Mouse (Mus musculus): ENCODE measurements around the gene Btrc. TPM values are rescaled to one million over a fixed set of nuclear protein-coding genes. Genes with fewer than 3 reads are reported as not detected.
"Not testable (repeated sequence)": the region's sequence is repeated elsewhere in the genome, so short reads cannot be mapped to it uniquely, and the experiment has no call there.

The Btrc gene
- polyA plus RNA-seq, 1 experiment, result 11.9 TPM

GRCm38 (mm10) chr19:45360486-45360885, 3.0 kb upstream of the Btrc start:
- H3K27me3 ChIP-seq (ENCODE audit: control insufficient read depth, insufficient read depth, insufficient read length), result no peaks in the 10 kb centered on the region
- no peaks in the 10 kb centered on the region for H3K79me3 ChIP-seq (ENCODE audit: low read depth)
- no peak overlapping the region for H3K4me3 ChIP-seq (ENCODE audit: insufficient read depth, poor library complexity, severe bottlenecking)
- H3K36me3 ChIP-seq (ENCODE audit: control insufficient read depth, insufficient read depth), result no peaks in the 10 kb centered on the region
- peaks cover 17% of the 10 kb centered on the region for H3K79me2 ChIP-seq (ENCODE audit: control insufficient read depth, insufficient read depth)
- no peak overlapping the region for H3ac ChIP-seq (ENCODE audit: control insufficient read depth, insufficient read length, low read depth)
- no peak for TF ChIP-seq MYOD1 (IDR thresholded peaks at IDR 0.05; ENCODE audit: control insufficient read depth, insufficient read length, low read depth)
- no peak for TF ChIP-seq CEBPB (IDR thresholded peaks at IDR 0.05; ENCODE audit: low read depth)
- TF ChIP-seq MYOG (IDR thresholded peaks at IDR 0.05; ENCODE audit: control insufficient read depth, extremely low read depth, insufficient read length), result no peak

DNA sequence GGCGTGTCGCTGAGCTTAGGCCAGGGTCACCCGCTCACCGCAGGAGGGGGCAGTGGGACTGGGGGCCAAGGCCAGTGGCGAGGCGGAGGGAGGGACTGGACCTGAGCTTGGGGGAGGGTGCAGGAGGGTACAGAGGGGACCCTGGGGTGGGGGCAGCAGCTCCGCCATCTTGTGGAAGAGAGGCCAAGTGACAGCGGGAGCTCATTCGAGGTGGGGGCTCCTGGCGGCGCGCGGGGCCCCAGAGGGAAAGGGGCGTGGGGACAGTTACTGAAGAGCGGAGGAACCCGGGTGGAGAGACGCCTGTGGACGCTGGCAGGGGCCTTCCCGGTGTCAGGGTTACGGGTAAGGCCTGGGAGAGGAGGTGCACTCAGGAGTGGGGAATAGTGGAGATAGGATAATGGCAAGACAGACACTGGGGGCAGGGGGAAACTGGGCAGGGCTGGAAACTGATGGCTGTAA, 428 bp downstream of the Btrc start:
- TF ChIP-seq MYOD1 (IDR thresholded peaks at IDR 0.05; ENCODE audit: control insufficient read depth, insufficient read length, low read depth) (no peak), FOSL1 (IDR thresholded peaks at IDR 0.05; ENCODE audit: insufficient read depth, low read length, poor library complexity, severe bottlenecking) (no peak), USF1 (IDR thresholded peaks at IDR 0.05; ENCODE audit: low read depth) (no peak), MAX (IDR thresholded peaks at IDR 0.05) (no peak)
- Histone ChIP-seq H3ac (ENCODE audit: control insufficient read depth, insufficient read length, low read depth) (peak overlapping the region; percentile 77), H3K79me3 (ENCODE audit: low read depth) (no peaks in the 10 kb centered on the region), H3K36me3 (ENCODE audit: control insufficient read depth, insufficient read depth) (no peaks in the 10 kb centered on the region), H3K27me3 (ENCODE audit: control insufficient read depth, insufficient read depth, insufficient read length) (no peaks in the 10 kb centered on the region), H3K4me3 (ENCODE audit: insufficient read depth, poor library complexity, severe bottlenecking) (peak overlapping the region; percentile 89), H3K79me2 (ENCODE audit: control insufficient read depth, insufficient read depth) (peaks cover 24% of the 10 kb centered on the region)

DNA sequence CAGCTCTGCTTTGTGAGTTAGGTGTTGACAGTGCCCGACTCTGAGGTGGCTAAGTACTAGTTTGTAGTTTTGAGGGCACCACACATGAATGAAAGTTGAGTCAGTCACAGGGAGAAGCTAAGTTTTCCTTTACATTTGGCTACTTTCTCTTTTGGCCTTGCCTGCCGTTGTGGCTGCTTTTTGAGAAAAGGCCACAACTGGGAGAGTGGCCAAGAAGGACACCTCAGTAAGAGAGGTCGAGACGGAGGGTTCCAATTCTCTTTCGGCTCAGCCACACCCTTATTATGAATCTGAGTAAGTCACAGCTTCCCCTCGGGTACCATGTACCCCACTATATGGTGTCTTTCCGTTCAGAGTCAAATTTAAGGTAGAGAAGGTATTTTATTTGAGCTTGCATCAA, 3.1 kb downstream of the Btrc start:
- H3K79me3 ChIP-seq (ENCODE audit: low read depth), result peaks cover 2% of the 10 kb centered on the region
- H3K4me3 ChIP-seq (ENCODE audit: insufficient read depth, poor library complexity, severe bottlenecking), result no peak overlapping the region
- no peak overlapping the region for H3ac ChIP-seq (ENCODE audit: control insufficient read depth, insufficient read length, low read depth)
- no peak for TF ChIP-seq USF1 (IDR thresholded peaks at IDR 0.05; ENCODE audit: low read depth)
- TF ChIP-seq FOSL1 (IDR thresholded peaks at IDR 0.05; ENCODE audit: insufficient read depth, low read length, poor library complexity, severe bottlenecking), result no peak
- no peak for TF ChIP-seq CEBPB (IDR thresholded peaks at IDR 0.05; ENCODE audit: low read depth)
- TF ChIP-seq CTCF (IDR thresholded peaks at IDR 0.05; ENCODE audit: control insufficient read depth, insufficient read depth, insufficient read length), result no peak
- H3K79me2 ChIP-seq (ENCODE audit: control insufficient read depth, insufficient read depth), result peaks cover 24% of the 10 kb centered on the region
- no peaks in the 10 kb centered on the region for H3K27me3 ChIP-seq (ENCODE audit: control insufficient read depth, insufficient read depth, insufficient read length)
- H3K36me3 ChIP-seq (ENCODE audit: control insufficient read depth, insufficient read depth), result no peaks in the 10 kb centered on the region

DNA sequence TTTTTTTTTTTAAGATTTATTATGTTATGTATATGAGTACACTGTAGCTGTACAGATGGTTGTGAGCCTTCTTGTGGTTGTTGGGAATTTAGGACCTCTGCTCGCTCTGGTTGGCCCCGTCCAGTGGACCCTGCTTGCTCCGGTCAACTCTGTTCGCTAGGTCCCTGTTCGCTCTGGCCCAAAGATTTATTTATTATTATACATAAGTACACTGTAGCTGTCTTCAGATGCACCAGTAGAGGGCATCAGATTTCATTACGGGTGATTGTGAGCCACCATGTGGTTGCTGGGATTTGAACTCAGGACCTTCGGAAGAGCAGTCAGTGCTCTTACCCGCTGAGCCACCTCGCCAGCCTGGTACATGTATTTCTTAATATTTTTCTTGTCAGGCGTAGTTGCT, 21.3 kb downstream of the Btrc start:
- not testable (repeated sequence) for H3ac ChIP-seq (ENCODE audit: control insufficient read depth, insufficient read length, low read depth)

DNA sequence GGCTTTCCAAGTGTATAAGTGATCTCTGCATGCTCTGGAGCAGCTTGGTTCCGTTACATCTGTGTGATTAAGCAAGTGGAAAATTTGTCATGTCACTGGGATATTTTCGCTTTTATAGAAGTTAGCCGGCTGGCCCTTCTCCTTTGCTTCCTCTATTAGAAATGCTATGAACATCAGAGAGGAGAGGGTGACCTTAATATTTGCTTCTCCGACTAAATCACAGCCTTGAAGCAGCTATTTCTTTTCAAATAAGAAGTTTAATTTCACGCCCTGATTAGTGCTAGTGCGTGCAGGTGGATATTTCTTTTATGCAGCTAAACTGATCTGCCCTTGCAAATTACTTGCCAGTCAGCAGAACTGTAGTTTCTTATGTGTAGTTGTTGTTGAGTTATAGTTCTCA, 25.0 kb downstream of the Btrc start:
- TF ChIP-seq CTCF (IDR thresholded peaks at IDR 0.05; ENCODE audit: control insufficient read depth, insufficient read depth, insufficient read length) (no peak), FOSL1 (IDR thresholded peaks at IDR 0.05; ENCODE audit: insufficient read depth, low read length, poor library complexity, severe bottlenecking) (no peak), MYOG (IDR thresholded peaks at IDR 0.05; ENCODE audit: control insufficient read depth, extremely low read depth, insufficient read length) (no peak), USF1 (IDR thresholded peaks at IDR 0.05; ENCODE audit: low read depth) (no peak), CEBPB (IDR thresholded peaks at IDR 0.05; ENCODE audit: low read depth) (no peak), MYOD1 (IDR thresholded peaks at IDR 0.05; ENCODE audit: control insufficient read depth, insufficient read length, low read depth) (no peak), MAX (IDR thresholded peaks at IDR 0.05) (no peak)
- H3K79me2 ChIP-seq (ENCODE audit: control insufficient read depth, insufficient read depth), result no peaks in the 10 kb centered on the region
- H3ac ChIP-seq (ENCODE audit: control insufficient read depth, insufficient read length, low read depth), result no peak overlapping the region
- no peaks in the 10 kb centered on the region for H3K27me3 ChIP-seq (ENCODE audit: control insufficient read depth, insufficient read depth, insufficient read length)
- H3K79me3 ChIP-seq (ENCODE audit: low read depth), result no peaks in the 10 kb centered on the region
- no peak overlapping the region for H3K4me3 ChIP-seq (ENCODE audit: insufficient read depth, poor library complexity, severe bottlenecking)
- no peaks in the 10 kb centered on the region for H3K36me3 ChIP-seq (ENCODE audit: control insufficient read depth, insufficient read depth)

More for the DNA sequence above, 21.3 kb downstream of the Btrc start:
- H3K36me3 ChIP-seq (ENCODE audit: control insufficient read depth, insufficient read depth); H3K79me2 ChIP-seq (ENCODE audit: control insufficient read depth, insufficient read depth); H3K4me3 ChIP-seq (ENCODE audit: insufficient read depth, poor library complexity, severe bottlenecking); H3K27me3 ChIP-seq (ENCODE audit: control insufficient read depth, insufficient read depth, insufficient read length); H3K79me3 ChIP-seq (ENCODE audit: low read depth): not testable (repeated sequence)

DNA sequence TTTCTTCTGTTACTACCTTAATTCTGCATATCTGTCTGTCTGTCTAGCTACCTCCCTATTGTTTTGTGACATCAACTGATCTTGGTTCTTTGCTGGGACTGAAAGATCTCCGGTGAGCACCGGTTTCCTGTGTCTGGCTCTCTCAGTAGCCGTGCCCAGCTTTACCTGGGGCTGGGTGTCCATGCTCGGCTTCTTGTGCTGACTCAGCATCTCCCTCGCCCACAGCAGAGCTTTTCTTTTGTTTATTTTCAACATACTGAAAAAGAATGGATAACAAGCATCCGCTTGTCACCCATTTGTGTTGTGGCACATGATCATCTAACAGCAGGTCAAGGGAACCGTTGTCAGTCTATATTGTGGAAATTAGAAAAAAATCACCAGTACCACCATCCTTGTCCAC, 30.5 kb downstream of the Btrc start:
- TF ChIP-seq CEBPB (IDR thresholded peaks at IDR 0.05; ENCODE audit: low read depth) (no peak), USF1 (IDR thresholded peaks at IDR 0.05; ENCODE audit: low read depth) (no peak), CTCF (IDR thresholded peaks at IDR 0.05; ENCODE audit: control insufficient read depth, insufficient read depth, insufficient read length) (no peak), MYOG (IDR thresholded peaks at IDR 0.05; ENCODE audit: control insufficient read depth, extremely low read depth, insufficient read length) (no peak), FOSL1 (IDR thresholded peaks at IDR 0.05; ENCODE audit: insufficient read depth, low read length, poor library complexity, severe bottlenecking) (no peak), MYOD1 (IDR thresholded peaks at IDR 0.05; ENCODE audit: control insufficient read depth, insufficient read length, low read depth) (no peak), MAX (IDR thresholded peaks at IDR 0.05) (no peak)
- H3K4me3 ChIP-seq (ENCODE audit: insufficient read depth, poor library complexity, severe bottlenecking), result no peak overlapping the region
- no peaks in the 10 kb centered on the region for H3K36me3 ChIP-seq (ENCODE audit: control insufficient read depth, insufficient read depth)

More for the DNA sequence above, 30.5 kb downstream of the Btrc start:
- no peak overlapping the region for H3ac ChIP-seq (ENCODE audit: control insufficient read depth, insufficient read length, low read depth)
- no peaks in the 10 kb centered on the region for H3K27me3 ChIP-seq (ENCODE audit: control insufficient read depth, insufficient read depth, insufficient read length)
- no peaks in the 10 kb centered on the region for H3K79me2 ChIP-seq (ENCODE audit: control insufficient read depth, insufficient read depth)
- H3K79me3 ChIP-seq (ENCODE audit: low read depth), result no peaks in the 10 kb centered on the region

Measured in C2C12 (cell line).